Mouse (Mus musculus) bone marrow, adult 2 months (tissue): Measurements from ENCODE around the gene Prepl.

Experiments
- CTCF ChIP-seq: fragments of 200-500 bp; IDR thresholded peaks from 2 replicates; pipeline ENCODE4 v1.5.1; 2011; ENCODE audit warnings: low read length, control low read depth; ENCODE audit not compliant: control insufficient read depth, insufficient read depth
- POLR2A ChIP-seq: fragments of 200-500 bp; IDR thresholded peaks from 2 replicates; pipeline ENCODE4 v1.6.1; 2011; ENCODE audit warnings: low read depth, mild to moderate bottlenecking, control low read depth, low read length, borderline replicate concordance; ENCODE audit not compliant: control insufficient read depth

DNA sequence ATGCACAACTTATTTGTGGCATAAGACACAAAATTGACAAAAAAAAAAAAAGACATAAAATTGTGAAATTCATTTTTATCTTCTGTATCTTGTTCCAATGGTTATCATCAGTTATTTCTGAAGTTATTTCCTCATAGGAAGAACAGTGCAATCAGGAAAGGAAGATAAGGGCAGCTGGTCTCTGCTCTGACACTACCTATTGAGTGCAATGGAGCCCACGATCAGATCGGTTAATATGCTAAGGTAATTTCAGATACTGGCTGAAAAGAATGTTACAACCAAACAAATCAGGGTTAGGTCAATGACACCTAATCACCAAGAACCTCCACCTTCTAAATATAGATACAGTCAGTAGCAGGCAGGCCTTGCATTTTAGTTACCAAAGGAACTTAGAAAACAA lies 4.7 kb downstream of the Prepl start:
- TF ChIP-seq CTCF = no peak
- no peak for TF ChIP-seq POLR2A
